Mouse (Mus musculus) kidney, postnatal 0 days (tissue): ENCODE measurements around the gene Vav2. TPM values are rescaled to one million over a fixed set of nuclear protein-coding genes. Genes with fewer than 3 reads are reported as not detected.
A peak's percentile ranks its signal among the peaks of the same experiment; 100 is the strongest.

ENCODE experiments used
- ATAC-seq: fragments of 200-750 bp; cut with Nextera tagmentation; replicated peaks from 2 replicates; pipeline ENCODE4 v1.8.0; 2017; ENCODE audit warnings: low read depth, moderate number of reproducible peaks, moderate TSS enrichment, moderate library complexity; ENCODE audit not compliant: low FRiP score
- DNase-seq: peaks from one replicate; pipeline ENCODE4 v3.0.0-alpha.2; 2016; ENCODE audit warnings: low spot score
- H3K27ac ChIP-seq: fragments of 300-500 bp; sonication (generic); 2 replicates; pipeline ENCODE4 v1.5.1; 2014; ENCODE audit warnings: mild to moderate bottlenecking
- H3K27me3 ChIP-seq: fragments of 300-500 bp; sonication (generic); 2 replicates; pipeline ENCODE4 v1.6.1; 2014; ENCODE audit warnings: low read length, mixed read lengths; ENCODE audit not compliant: insufficient read depth
- H3K36me3 ChIP-seq: fragments of 300-500 bp; sonication (generic); 2 replicates; pipeline ENCODE4 v1.6.1; 2014; ENCODE audit warnings: low read length, mixed read lengths; ENCODE audit not compliant: insufficient read depth
- H3K4me1 ChIP-seq: fragments of 300-500 bp; sonication (generic); replicated peaks from 2 replicates; pipeline ENCODE4 v1.6.1; 2014; ENCODE audit warnings: antibody characterized with exemption, low read length, mixed read lengths; ENCODE audit not compliant: insufficient read depth
- H3K4me2 ChIP-seq: fragments of 300-500 bp; sonication (generic); 2 replicates; pipeline ENCODE4 v1.6.1; 2014; ENCODE audit warnings: mild to moderate bottlenecking, low read length, moderate library complexity, mixed read lengths
- H3K4me3 ChIP-seq: fragments of 300-500 bp; sonication (generic); replicated peaks from 2 replicates; pipeline ENCODE4 v1.5.1; 2014; ENCODE audit warnings: low read depth, low read length
- H3K9ac ChIP-seq: fragments of 300-500 bp; sonication (generic); 2 replicates; pipeline ENCODE4 v1.6.1; 2014; ENCODE audit warnings: low read depth, low read length
- H3K9me3 ChIP-seq: fragments of 300-500 bp; sonication (generic); replicated peaks from 2 replicates; pipeline ENCODE4 v1.6.1; 2016; ENCODE audit warnings: low read length, inconsistent platforms, mixed read lengths
- CTCF ChIP-seq: IDR thresholded peaks from 2 replicates; pipeline ENCODE4 v1.5.1; 2016; ENCODE audit warnings: antibody characterized with exemption, low read depth, mild to moderate bottlenecking, moderate library complexity
- WGBS: fragments of 180-500 bp; shearing (Covaris S2); extraction: QIAGEN DNeasy Blood & Tissue Kit; methylation state at CpG from one replicate; pipeline ENCODE4 v1.1.7; 2014; 5-methylcytosine and 5-hydroxymethylcytosine counted together
- polyA plus RNA-seq: library from polyadenylated mRNA; unstranded; fragments of >200 nt; fragmentation: Nextera tagmentation; extraction: Ambion mirVana; gene quantifications from 2 replicates; pipeline ENCODE4 v1.2.1, GENCODE M21; 2015

Vav2 gene
- polyA plus RNA-seq, 1 experiment from 2014 or later = 4.7 TPM

DNA sequence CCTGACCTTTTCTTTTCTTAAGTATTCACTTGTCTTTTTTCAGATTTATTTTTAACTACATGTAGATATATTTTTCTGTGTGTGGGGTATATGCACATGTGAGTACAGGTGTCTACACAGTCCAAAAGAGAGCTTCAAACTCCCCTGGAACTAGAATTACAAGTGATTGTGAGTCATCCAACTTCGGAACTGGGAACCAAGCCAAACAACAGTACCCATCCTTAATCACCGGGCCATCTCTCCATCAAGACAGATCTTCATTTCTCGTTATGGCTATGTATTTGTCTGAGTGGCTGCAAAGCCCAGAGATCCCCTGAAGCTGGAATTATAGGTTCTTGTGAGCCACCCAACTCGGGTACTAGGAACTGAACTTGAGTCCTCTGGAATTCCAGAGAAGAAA, 61.5 kb downstream of the Vav2 start:
- no peak overlapping the region for H3K4me3 ChIP-seq
- DNase-seq (no peak), ATAC-seq (no peak)
- no peak for TF ChIP-seq CTCF
- H3K27me3 ChIP-seq = no peaks in the 10 kb centered on the region
- H3K9me3 ChIP-seq = no peaks in the 10 kb centered on the region
- no peak overlapping the region for H3K9ac ChIP-seq
- H3K27ac ChIP-seq = no peak overlapping the region
- WGBS = 76% methylated on average over 4 of the region's 4 CpGs
- no peaks in the 10 kb centered on the region for H3K36me3 ChIP-seq
- H3K4me1 ChIP-seq = 0 out of 2 replicates have a peak, but pooled peaks cover 3% of the 10 kb centered on the region
- H3K4me2 ChIP-seq = no peak overlapping the region

DNA sequence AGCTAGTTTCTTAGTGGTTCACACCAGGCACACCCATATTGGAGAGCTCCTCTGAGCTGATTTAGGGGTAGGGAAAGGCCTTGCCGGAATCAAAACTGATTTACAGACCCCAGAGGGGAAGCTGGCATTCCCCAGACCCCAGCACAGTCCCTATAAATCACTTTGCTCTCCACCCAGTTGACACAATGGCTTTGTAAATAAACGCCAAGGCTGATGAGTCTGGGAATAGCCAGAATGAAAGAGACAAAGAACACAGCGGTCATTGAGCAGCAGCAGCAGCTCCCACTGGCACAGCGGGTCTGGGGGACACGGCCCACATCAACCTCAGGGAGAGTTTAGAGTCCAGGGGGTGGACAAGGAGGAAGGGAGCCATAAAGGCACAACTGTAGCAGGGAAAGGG, 65.0 kb downstream of the Vav2 start:
- WGBS = 26% methylated on average over 5 of the region's 5 CpGs

DNA sequence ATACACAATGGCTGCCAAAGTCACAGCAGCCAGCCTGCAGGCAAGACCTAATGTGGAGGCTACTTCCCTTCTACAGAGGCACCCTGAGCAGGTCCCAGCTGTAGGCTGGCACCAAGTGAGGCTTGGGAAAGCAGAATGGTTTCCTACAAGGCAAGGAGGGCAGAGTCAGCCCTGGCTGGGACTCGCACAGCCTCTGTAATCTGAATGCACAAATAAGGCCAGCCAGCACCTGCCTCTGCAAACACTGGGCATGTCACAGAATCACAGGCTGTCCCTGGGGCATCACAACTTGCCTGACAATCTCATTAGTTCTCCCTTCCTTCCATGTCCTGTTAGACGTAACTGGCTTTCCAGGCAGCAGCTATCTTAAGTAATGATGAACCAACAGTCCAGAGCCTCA, 68.4 kb downstream of the Vav2 start:
- H3K4me1 ChIP-seq = 0 out of 2 replicates have a peak, but pooled peaks cover 3% of the 10 kb centered on the region
- H3K36me3 ChIP-seq = no peaks in the 10 kb centered on the region
- no peak overlapping the region for H3K27ac ChIP-seq
- no peak overlapping the region for H3K4me3 ChIP-seq
- H3K9me3 ChIP-seq = no peaks in the 10 kb centered on the region
- WGBS = 83% methylated on average over 2 of the region's 2 CpGs
- H3K27me3 ChIP-seq = no peaks in the 10 kb centered on the region
- TF ChIP-seq CTCF = no peak
- no peak overlapping the region for H3K9ac ChIP-seq
- ATAC-seq (no peak), DNase-seq (no peak)
- no peak overlapping the region for H3K4me2 ChIP-seq

More for the DNA sequence above, 65.0 kb downstream of the Vav2 start:
- Histone ChIP-seq H3K9ac (no peak overlapping the region), H3K4me3 (no peak overlapping the region), H3K27me3 (no peaks in the 10 kb centered on the region), H3K9me3 (no peaks in the 10 kb centered on the region), H3K27ac (no peak overlapping the region; the same call in 1 of the 2 replicates), H3K36me3 (no peaks in the 10 kb centered on the region), H3K4me2 (no peak overlapping the region), H3K4me1 (0 out of 2 replicates have a peak, but pooled peaks cover 3% of the 10 kb centered on the region)
- DNase-seq (no peak), ATAC-seq (no peak)
- no peak for TF ChIP-seq CTCF

GRCm38 (mm10) chr2:27355684-27356083, 71.1 kb downstream of the Vav2 start:
- no peaks in the 10 kb centered on the region for H3K36me3 ChIP-seq
- no peak for ATAC-seq
- H3K4me3 ChIP-seq = no peak overlapping the region
- no peak overlapping the region for H3K4me2 ChIP-seq
- TF ChIP-seq CTCF = no peak
- no peaks in the 10 kb centered on the region for H3K4me1 ChIP-seq
- H3K9me3 ChIP-seq = no peaks in the 10 kb centered on the region
- H3K9ac ChIP-seq = no peak overlapping the region
- 46% methylated on average over 4 of the region's 4 CpGs for WGBS
- no peaks in the 10 kb centered on the region for H3K27me3 ChIP-seq
- H3K27ac ChIP-seq = no peak overlapping the region
- no peak for DNase-seq

- Histone ChIP-seq H3K27me3 (no peaks in the 10 kb centered on the region), H3K4me1 (no peaks in the 10 kb centered on the region), H3K36me3 (no peaks in the 10 kb centered on the region), H3K27ac (no peak overlapping the region), H3K4me2 (no peak overlapping the region), H3K9me3 (no peaks in the 10 kb centered on the region), H3K9ac (no peak overlapping the region), H3K4me3 (no peak overlapping the region)
- no peak for TF ChIP-seq CTCF
- no peak for DNase-seq
- ATAC-seq = no peak
- WGBS = 71% methylated on average over 6 of the region's 6 CpGs
Observed at GRCm38 (mm10) chr2:27354610-27355211, 72.1 kb downstream of the Vav2 start.

DNA sequence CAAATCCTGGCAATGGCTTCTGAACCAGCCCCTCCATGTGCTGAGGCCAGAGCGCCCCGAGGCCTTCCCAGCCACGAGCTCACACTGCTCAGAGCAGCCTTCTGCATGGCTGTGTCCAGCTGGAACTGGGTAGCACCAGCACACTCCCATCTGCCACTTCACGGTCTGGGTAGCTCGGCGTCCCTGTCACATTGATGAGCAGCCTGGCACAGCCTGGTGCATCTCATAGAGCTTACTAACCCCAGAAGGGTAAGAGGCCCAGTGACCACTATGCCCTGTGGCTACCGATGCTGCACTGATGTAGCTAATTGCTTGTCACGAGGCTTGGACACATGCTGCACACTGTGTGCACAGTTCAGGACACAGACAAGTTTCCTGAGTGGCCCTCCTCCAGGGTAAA, 74.1 kb downstream of the Vav2 start:
- TF ChIP-seq CTCF = no peak
- ATAC-seq (peak; percentile 73), DNase-seq (no peak)
- Histone ChIP-seq H3K27me3 (no peaks in the 10 kb centered on the region), H3K4me3 (no peak overlapping the region), H3K4me1 (no peaks in the 10 kb centered on the region), H3K9me3 (no peaks in the 10 kb centered on the region), H3K36me3 (no peaks in the 10 kb centered on the region), H3K9ac (no peak overlapping the region), H3K4me2 (no peak overlapping the region), H3K27ac (no peak overlapping the region)
- 43% methylated on average over 8 of the region's 8 CpGs for WGBS

- no peak for TF ChIP-seq CTCF
- DNase-seq = no peak
- H3K4me1 ChIP-seq = no peaks in the 10 kb centered on the region
- H3K9ac ChIP-seq = no peak overlapping the region
- no peak for ATAC-seq
- H3K27me3 ChIP-seq = no peaks in the 10 kb centered on the region
- H3K9me3 ChIP-seq = no peaks in the 10 kb centered on the region
- H3K36me3 ChIP-seq = no peaks in the 10 kb centered on the region
- H3K27ac ChIP-seq = no peak overlapping the region
- 89% methylated on average over 5 of the region's 5 CpGs for WGBS
- no peak overlapping the region for H3K4me3 ChIP-seq
- H3K4me2 ChIP-seq = no peak overlapping the region
Observed at GRCm38 (mm10) chr2:27350371-27350770, 76.5 kb downstream of the Vav2 start.
